Mouse (Mus musculus) neural tube, embryonic 12.5 days (tissue): ENCODE results near the gene Mtap. TPM values are rescaled to one million over a fixed set of nuclear protein-coding genes. Genes with fewer than 3 reads are reported as not detected.

Experiments
- ATAC-seq: fragments of 200-750 bp; cut with Nextera tagmentation; 2 replicates; pipeline ENCODE4 v1.8.0; 2017; ENCODE audit warnings: low read depth, mild to moderate bottlenecking, moderate TSS enrichment, moderate library complexity; ENCODE audit not compliant: low FRiP score
- H3K27ac ChIP-seq: fragments of 300-500 bp; sonication (generic); 2 replicates; pipeline ENCODE4 v1.5.1; 2016
- H3K27me3 ChIP-seq: fragments of 300-500 bp; sonication (generic); replicated peaks from 2 replicates; pipeline ENCODE4 v1.6.1; 2016; ENCODE audit warnings: mild to moderate bottlenecking
- H3K36me3 ChIP-seq: fragments of 300-500 bp; sonication (generic); 2 replicates; pipeline ENCODE4 v1.6.1; 2016; ENCODE audit warnings: mild to moderate bottlenecking
- H3K4me1 ChIP-seq: fragments of 300-500 bp; sonication (generic); 2 replicates; pipeline ENCODE4 v1.6.1; 2016
- H3K4me2 ChIP-seq: fragments of 300-500 bp; sonication (generic); replicated peaks from 2 replicates; pipeline ENCODE4 v1.6.1; 2016; ENCODE audit warnings: mild to moderate bottlenecking
- H3K4me3 ChIP-seq: fragments of 300-500 bp; sonication (generic); 2 replicates; pipeline ENCODE4 v1.5.1; 2016
- H3K9ac ChIP-seq: fragments of 300-500 bp; sonication (generic); 2 replicates; pipeline ENCODE4 v1.6.1; 2016; ENCODE audit warnings: mild to moderate bottlenecking
- H3K9me3 ChIP-seq: fragments of 300-500 bp; sonication (generic); 2 replicates; pipeline ENCODE4 v1.6.1; 2016; ENCODE audit warnings: mild to moderate bottlenecking
- WGBS: fragments of 180-500 bp; shearing (Covaris S2); methylation state at CpG from one replicate; pipeline ENCODE4 v1.1.7; 2016; 5-methylcytosine and 5-hydroxymethylcytosine counted together
- polyA plus RNA-seq: library from polyadenylated mRNA; unstranded; fragments of >200 nt; fragmentation: Nextera tagmentation; extraction: Ambion mirVana; gene quantifications from 2 replicates; pipeline ENCODE4 v1.2.1, GENCODE M21; 2016

Gene Mtap
- polyA plus RNA-seq, 1 experiment from 2014 or later = 44.7 TPM

- Histone ChIP-seq H3K9me3 (no peaks in the 10 kb centered on the region), H3K4me1 (no peaks in the 10 kb centered on the region), H3K36me3 (peaks cover 21% of the 10 kb centered on the region), H3K27me3 (no peaks in the 10 kb centered on the region), H3K9ac (no peak overlapping the region), H3K4me2 (no peak overlapping the region), H3K27ac (no peak overlapping the region), H3K4me3 (no peak overlapping the region)
- WGBS = 51% methylated on average over 6 of the region's 6 CpGs
- ATAC-seq = peak; percentile 69
These were observed 8.5 kb downstream of the Mtap start for GRCm38 (mm10) chr4:89145409-89145808.

GRCm38 (mm10) chr4:89146291-89146690 is 9.4 kb downstream of the Mtap start:
- ATAC-seq = no peak
- Histone ChIP-seq H3K9ac (no peak overlapping the region), H3K27me3 (no peaks in the 10 kb centered on the region), H3K4me2 (no peak overlapping the region), H3K36me3 (peaks cover 22% of the 10 kb centered on the region), H3K9me3 (no peaks in the 10 kb centered on the region), H3K27ac (no peak overlapping the region), H3K4me1 (no peaks in the 10 kb centered on the region), H3K4me3 (no peak overlapping the region)
- 52% methylated on average over 3 of the region's 3 CpGs for WGBS

- H3K4me3 ChIP-seq = no peak overlapping the region
- no peak overlapping the region for H3K27ac ChIP-seq
- H3K4me2 ChIP-seq = no peak overlapping the region
- H3K36me3 ChIP-seq = peaks cover 25% of the 10 kb centered on the region
- H3K9me3 ChIP-seq = no peaks in the 10 kb centered on the region
- no peaks in the 10 kb centered on the region for H3K27me3 ChIP-seq
- no peaks in the 10 kb centered on the region for H3K4me1 ChIP-seq
- ATAC-seq = no peak
- H3K9ac ChIP-seq = no peak overlapping the region
These were observed 12.3 kb downstream of the Mtap start for GRCm38 (mm10) chr4:89149261-89149660.

GRCm38 (mm10) chr4:89161389-89161788 is 24.5 kb downstream of the Mtap start:
- Histone ChIP-seq H3K9ac (no peak overlapping the region), H3K27me3 (no peaks in the 10 kb centered on the region), H3K27ac (no peak overlapping the region), H3K4me1 (no peaks in the 10 kb centered on the region), H3K9me3 (no peaks in the 10 kb centered on the region), H3K4me2 (no peak overlapping the region), H3K4me3 (no peak overlapping the region), H3K36me3 (peaks cover 53% of the 10 kb centered on the region)
- ATAC-seq = no peak
- 94% methylated on average over 3 of the region's 3 CpGs for WGBS

GRCm38 (mm10) chr4:89162496-89162895 is 25.6 kb downstream of the Mtap start:
- Histone ChIP-seq H3K4me3 (no peak overlapping the region), H3K9me3 (no peaks in the 10 kb centered on the region), H3K27me3 (no peaks in the 10 kb centered on the region), H3K4me1 (no peaks in the 10 kb centered on the region), H3K36me3 (peaks cover 51% of the 10 kb centered on the region), H3K9ac (no peak overlapping the region), H3K4me2 (no peak overlapping the region), H3K27ac (no peak overlapping the region)
- ATAC-seq = no peak
- 92% methylated on average over 5 of the region's 5 CpGs for WGBS

GRCm38 (mm10) chr4:89163613-89164012 is 26.7 kb downstream of the Mtap start:
- 95% methylated on average over 8 of the region's 8 CpGs for whole genome bisulfite sequencing

GRCm38 (mm10) chr4:89164681-89165080 is 27.8 kb downstream of the Mtap start:
- WGBS = 96% methylated on average over 2 of the region's 2 CpGs
- H3K27me3 ChIP-seq = no peaks in the 10 kb centered on the region
- no peak overlapping the region for H3K4me2 ChIP-seq
- H3K9me3 ChIP-seq = no peaks in the 10 kb centered on the region
- peaks cover 44% of the 10 kb centered on the region for H3K36me3 ChIP-seq
- no peaks in the 10 kb centered on the region for H3K4me1 ChIP-seq
- H3K27ac ChIP-seq = no peak overlapping the region
- ATAC-seq = no peak
- H3K4me3 ChIP-seq = no peak overlapping the region
- no peak overlapping the region for H3K9ac ChIP-seq

More at GRCm38 (mm10) chr4:89163613-89164012, 26.7 kb downstream of the Mtap start:
- H3K9ac ChIP-seq = no peak overlapping the region
- H3K4me2 ChIP-seq = no peak overlapping the region
- no peak overlapping the region for H3K27ac ChIP-seq
- no peaks in the 10 kb centered on the region for H3K4me1 ChIP-seq
- H3K9me3 ChIP-seq = no peaks in the 10 kb centered on the region
- ATAC-seq = no peak
- H3K27me3 ChIP-seq = no peaks in the 10 kb centered on the region
- H3K36me3 ChIP-seq = peaks cover 49% of the 10 kb centered on the region
- H3K4me3 ChIP-seq = no peak overlapping the region

GRCm38 (mm10) chr4:89168877-89169276 is 32.0 kb downstream of the Mtap start:
- Histone ChIP-seq H3K4me2 (no peak overlapping the region), H3K27ac (no peak overlapping the region), H3K4me3 (no peak overlapping the region), H3K9me3 (no peaks in the 10 kb centered on the region), H3K27me3 (no peaks in the 10 kb centered on the region), H3K4me1 (no peaks in the 10 kb centered on the region), H3K9ac (no peak overlapping the region), H3K36me3 (peaks cover 43% of the 10 kb centered on the region)
- WGBS = 96% methylated on average over 9 of the region's 9 CpGs
- no peak for ATAC-seq

- Histone ChIP-seq H3K4me1 (no peaks in the 10 kb centered on the region), H3K27me3 (no peaks in the 10 kb centered on the region), H3K9ac (no peak overlapping the region), H3K27ac (no peak overlapping the region), H3K9me3 (no peaks in the 10 kb centered on the region), H3K4me2 (no peak overlapping the region), H3K36me3 (peaks cover 43% of the 10 kb centered on the region), H3K4me3 (no peak overlapping the region)
- 79% methylated on average over 4 of the region's 4 CpGs for WGBS
- ATAC-seq = no peak
These were observed 32.8 kb downstream of the Mtap start for GRCm38 (mm10) chr4:89169739-89170138.

GRCm38 (mm10) chr4:89170931-89171330 is 34.0 kb downstream of the Mtap start:
- Histone ChIP-seq H3K4me3 (no peak overlapping the region), H3K4me1 (no peaks in the 10 kb centered on the region), H3K27me3 (no peaks in the 10 kb centered on the region), H3K9ac (no peak overlapping the region), H3K36me3 (peaks cover 48% of the 10 kb centered on the region), H3K27ac (no peak overlapping the region), H3K4me2 (no peak overlapping the region), H3K9me3 (no peaks in the 10 kb centered on the region)
- no peak for ATAC-seq
- 94% methylated on average over 6 of the region's 6 CpGs for WGBS

- Histone ChIP-seq H3K9ac (no peak overlapping the region), H3K4me1 (no peaks in the 10 kb centered on the region), H3K36me3 (peaks cover 52% of the 10 kb centered on the region), H3K4me3 (no peak overlapping the region), H3K27me3 (no peaks in the 10 kb centered on the region), H3K9me3 (no peaks in the 10 kb centered on the region), H3K4me2 (no peak overlapping the region), H3K27ac (no peak overlapping the region)
- ATAC-seq = no peak
- 97% methylated on average over 14 of the region's 14 CpGs for WGBS
These were observed 36.1 kb downstream of the Mtap start for GRCm38 (mm10) chr4:89172873-89173605.

GRCm38 (mm10) chr4:89177514-89178307 is 40.8 kb downstream of the Mtap start:
- peaks cover 70% of the 10 kb centered on the region for H3K36me3 ChIP-seq
- WGBS = 72% methylated on average over 6 of the region's 6 CpGs
- ATAC-seq = no peak
- H3K4me2 ChIP-seq = no peak overlapping the region
- H3K9ac ChIP-seq = no peak overlapping the region
- H3K9me3 ChIP-seq = no peaks in the 10 kb centered on the region
- H3K27ac ChIP-seq = no peak overlapping the region
- no peak overlapping the region for H3K4me3 ChIP-seq
- no peaks in the 10 kb centered on the region for H3K27me3 ChIP-seq
- no peaks in the 10 kb centered on the region for H3K4me1 ChIP-seq
